Mouse (Mus musculus): ENCODE data around the gene Zfp101. TPM values are rescaled to one million over a fixed set of nuclear protein-coding genes. Genes with fewer than 3 reads are reported as not detected.

Gene Zfp101
- total RNA-seq (2021): 1 to 10 TPM; 7.3 to 7.6 TPM
- long read RNA-seq, experiment 1, partial matches to known transcripts: 0 of 10 reads
- long read RNA-seq, experiment 1, other reads (novel, unspliced or antisense): 6 of 10 reads
- long read RNA-seq, experiment 2, partial matches to known transcripts: 0 of 4 reads
- long read RNA-seq, experiment 2, other reads (novel, unspliced or antisense): 3 of 4 reads

GRCm38 (mm10) chr17:33394182-33395034 lies at the start of gene Zfp101:
Gene Zfp101 (minus strand): TSS chr17:33394641.
- intact Hi-C loops (cut with DNase I): no loop called here
- DNase-seq (ENCODE audit: low spot score in 2 of 2): peak; percentile 92 to 98

- no peak for DNase-seq (ENCODE audit: low spot score in 2 of 2)
- intact Hi-C loops (cut with DNase I): no loop called here
These were observed 46.7 kb upstream of the Zfp101 start for GRCm38 (mm10) chr17:33441159-33441558.

- DNase-seq (ENCODE audit: low spot score in 2 of 2): no peak
These were observed 45.5 kb upstream of the Zfp101 start for GRCm38 (mm10) chr17:33439922-33440321.

GRCm38 (mm10) chr17:33439148-33439547 lies 44.7 kb upstream of the Zfp101 start:
- DNase-seq (ENCODE audit: low spot score in 2 of 2): peak; percentile 73 to 76
- intact Hi-C loops (cut with DNase I): loop anchor here (2.0 to 5.0 kb wide), 3 partner anchors 100 to 358 kb away; no protein-coding TSS in a partner anchor

More at GRCm38 (mm10) chr17:33439922-33440321, 45.5 kb upstream of the Zfp101 start:
- intact Hi-C loops (cut with DNase I): loop anchor here (2.0 to 5.0 kb wide), 3 partner anchors 99 to 357 kb away; no protein-coding TSS in a partner anchor

GRCm38 (mm10) chr17:33432019-33432946 lies 37.8 kb upstream of the Zfp101 start, which contains the start of gene Actl9:
Gene Actl9 (plus strand): TSS chr17:33432896.
- DNase-seq (ENCODE audit: low spot score in 2 of 2): no peak
- intact Hi-C loops (cut with DNase I): no loop called here

GRCm38 (mm10) chr17:33392271-33392670 lies 2.2 kb downstream of the Zfp101 start:
- intact Hi-C loops (cut with DNase I): no loop called here

GRCm38 (mm10) chr17:33385705-33386104 lies 8.7 kb downstream of the Zfp101 start:
- intact Hi-C loops (cut with DNase I): loop anchor here (10.0 kb wide), 1 partner anchor 291 kb away; no protein-coding TSS in a partner anchor
- DNase-seq (ENCODE audit: low spot score in 2 of 2): no peak

More at GRCm38 (mm10) chr17:33392271-33392670, 2.2 kb downstream of the Zfp101 start:
- DNase-seq (ENCODE audit: low spot score in 2 of 2): no peak

GRCm38 (mm10) chr17:33372795-33373194 lies 21.6 kb downstream of the Zfp101 start:
- intact Hi-C loops (cut with DNase I): no loop called here
- no peak for DNase-seq (ENCODE audit: low spot score in 2 of 2)

GRCm38 (mm10) chr17:33358411-33359384 lies 35.7 kb downstream of the Zfp101 start, which contains the start of gene Zfp81:
Gene Zfp81 (minus strand): TSS chr17:33358878.
- intact Hi-C loops (cut with DNase I): no loop called here
- DNase-seq (ENCODE audit: low spot score in 2 of 2): peak; percentile 91 to 96

- no peak for DNase-seq (ENCODE audit: low spot score in 2 of 2)
- intact Hi-C loops (cut with DNase I): no loop called here
These were observed 41.5 kb downstream of the Zfp101 start for GRCm38 (mm10) chr17:33352981-33353380.

Other genes starting within 250 kb of the Zfp101 start
- gene Olfr55, start 226.2 kb downstream of the Zfp101 start, total RNA-seq (2021): not detected
- gene Olfr239, start 203.3 kb downstream of the Zfp101 start, total RNA-seq (2021): not detected
- 1 to 10 TPM in 1 of 2 experiments, under 1 TPM in 1; 0.63 to 1.2 TPM for gene Olfr1564, start 173.0 kb downstream of the Zfp101 start, total RNA-seq (2021)
- 10 to 100 TPM; 12.2 to 12.6 TPM for gene Zfp955a, start 139.5 kb downstream of the Zfp101 start, total RNA-seq (2021)
- gene Olfr63, start 130.0 kb downstream of the Zfp101 start, total RNA-seq (2021): not detected
- 10 to 100 TPM; 26.1 to 26.5 TPM for gene Zfp955b, start 105.1 kb downstream of the Zfp101 start, total RNA-seq (2021)
- gene Zfp81, start 35.8 kb downstream of the Zfp101 start, total RNA-seq (2021): 10 to 100 TPM; 16.1 to 18.7 TPM
- gene Actl9, start 38.3 kb upstream of the Zfp101 start, total RNA-seq (2021): not detected
- 10 to 100 TPM; 31.8 to 35.1 TPM for gene Adamts10, start 129.6 kb upstream of the Zfp101 start, total RNA-seq (2021)
- gene Myo1f, start 161.1 kb upstream of the Zfp101 start, total RNA-seq (2021): 1 to 10 TPM; 1.2 to 1.6 TPM
- 10 to 100 TPM; 44.4 to 45.7 TPM for gene Zfp414, start 234.4 kb upstream of the Zfp101 start, total RNA-seq (2021)
- gene Pram1, start 243.4 kb upstream of the Zfp101 start, total RNA-seq (2021): under 1 TPM in 1 of 2 experiments, not detected in 1; 0.55 TPM